Mouse (Mus musculus) erythroblast, embryonic 14.5 days (primary cell): ENCODE results near the gene Rgs8.

Source experiments
- GATA1 ChIP-seq: IDR thresholded peaks from 2 replicates; pipeline ENCODE4 v1.6.1; 2012; ENCODE audit warnings: low read length, inconsistent platforms, mixed read lengths
- TAL1 ChIP-seq: IDR thresholded peaks from 3 replicates; pipeline ENCODE4 v1.6.1; 2012; ENCODE audit warnings: low read length, inconsistent platforms, mixed read lengths

DNA sequence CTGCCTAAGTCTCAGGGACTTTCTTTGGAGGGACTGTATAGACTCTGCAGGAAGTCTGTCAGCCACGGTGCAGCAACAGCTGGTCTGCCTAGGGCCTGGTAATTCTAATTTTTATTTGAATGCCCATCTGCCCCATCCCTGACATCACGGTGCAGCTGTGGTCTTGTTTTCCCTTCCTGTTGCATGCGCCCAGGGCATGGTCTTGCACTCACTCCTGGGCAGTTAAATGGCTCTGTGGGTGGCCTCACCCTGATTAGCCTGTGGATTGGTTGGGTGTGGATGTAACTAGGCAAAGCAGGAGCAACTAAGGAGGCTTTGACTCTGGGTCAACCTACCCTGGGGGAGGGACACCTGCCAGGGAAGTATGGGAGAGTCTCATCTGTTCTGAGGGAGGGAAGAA is 52.2 kb downstream of the Rgs8 start:
- no peak for TF ChIP-seq GATA1
- TF ChIP-seq TAL1, result no peak
